Comparison of ENCODE assay signal across 37 mouse cellular contexts in the genomic region with DNA sequence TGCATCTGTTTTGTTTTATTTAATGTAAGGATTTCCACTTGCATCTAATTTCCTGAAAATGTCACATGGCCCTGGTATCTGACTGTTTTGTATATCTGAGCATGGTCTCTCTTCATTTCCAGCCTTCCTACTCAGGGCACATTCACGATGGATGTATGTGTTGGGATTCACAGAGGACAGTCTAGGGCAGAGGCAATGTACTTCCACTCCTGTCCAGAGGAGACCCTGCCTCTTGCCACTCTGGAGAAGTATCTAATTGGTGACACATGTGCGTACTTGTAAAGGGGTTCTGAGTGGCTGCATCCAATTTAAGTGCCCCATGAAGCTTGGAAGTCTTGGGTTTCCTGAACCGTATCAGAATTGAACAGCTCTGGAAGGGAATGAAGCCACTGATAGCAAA. TPM values are rescaled to one million over a fixed set of nuclear protein-coding genes. Genes with fewer than 3 reads are reported as not detected.
"Had no signal": no experiment of that assay in that cellular context is flagged by ENCODE, and none has a peak within 500 bp of the region (broad histone marks: within the 10 kb centered on the region; RNA-seq: fewer than 3 reads in every experiment).

No protein-coding gene starts in this region.

- H3K4me1 ChIP-seq: heart, embryonic 13.5 days; heart, embryonic 15.5 days; hindbrain, embryonic 10.5 days; hindbrain, embryonic 12.5 days; intestine, embryonic 15.5 days; liver, embryonic 13.5 days; liver, embryonic 15.5 days had no signal

- H3K9me3 ChIP-seq: heart, embryonic 15.5 days; hindbrain, embryonic 10.5 days; hindbrain, embryonic 12.5 days; intestine, embryonic 15.5 days; liver, embryonic 13.5 days; liver, embryonic 15.5 days had no signal

- ATAC-seq: hindbrain, embryonic 16.5 days; inflammation-experienced regulatory T-cells, adult 6 months; intestine, embryonic 15.5 days; intestine, postnatal 0 days; liver, postnatal 0 days had no signal

- DNase-seq: gastrocnemius, postnatal 14 days; heart, adult 2 months; heart, postnatal 14 days; heart, postnatal 4 days; kidney, adult 18-20 months; kidney, adult 8-10 months; kidney, postnatal 10 days; kidney, postnatal 25 days; kidney, postnatal 4 days; liver; liver, embryonic 13.5 days; liver, postnatal 0 days had no signal

- H3K4me2 ChIP-seq: heart, embryonic 11.5 days; heart, embryonic 13.5 days; heart, embryonic 15.5 days; hindbrain, embryonic 12.5 days; hindbrain, embryonic 14.5 days; intestine, embryonic 15.5 days; liver, embryonic 11.5 days; liver, embryonic 13.5 days; liver, embryonic 15.5 days had no signal

- H3K4me3 ChIP-seq: heart, adult 2 months; heart, embryonic 13.5 days; heart, embryonic 15.5 days; hindbrain, embryonic 10.5 days; hindbrain, embryonic 12.5 days; intestine, embryonic 15.5 days; layer of hippocampus, adult 2 months; left cerebral cortex, adult 2 months; liver, embryonic 13.5 days; liver, embryonic 15.5 days had no signal

- H3K27ac ChIP-seq: heart, adult 2 months; heart, embryonic 13.5 days; heart, embryonic 15.5 days; hindbrain, embryonic 10.5 days; hindbrain, embryonic 12.5 days; hindbrain, embryonic 14.5 days; intestine, embryonic 15.5 days; layer of hippocampus, adult 2 months; left cerebral cortex, adult 2 months; liver, embryonic 13.5 days; liver, embryonic 15.5 days had no signal

- H3K27me3 ChIP-seq: heart, embryonic 13.5 days; heart, embryonic 15.5 days; hindbrain, embryonic 12.5 days; intestine, embryonic 15.5 days; liver, embryonic 13.5 days; liver, embryonic 15.5 days had no signal

- H3K9ac ChIP-seq: heart, embryonic 13.5 days; heart, embryonic 15.5 days; hindbrain, embryonic 12.5 days; hindbrain, embryonic 14.5 days; intestine, embryonic 15.5 days; liver, embryonic 13.5 days; liver, embryonic 15.5 days; liver, postnatal 0 days had no signal

- H3K36me3 ChIP-seq: heart, embryonic 13.5 days; heart, embryonic 15.5 days; hindbrain, embryonic 10.5 days; hindbrain, embryonic 12.5 days; intestine, embryonic 15.5 days; liver, embryonic 13.5 days; liver, embryonic 15.5 days had no signal

RNA-seq across cellular contexts. Expression of a gene that starts 28.5 kb away (rescaled TPM):
- total RNA-seq: gastrocnemius, adult 18-20 months; gastrocnemius, adult 8-10 months; gastrocnemius, postnatal 14 days; heart, adult 2 months; heart, postnatal 14 days; heart, postnatal 4 days; layer of hippocampus, adult 2 months; layer of hippocampus, postnatal 10 days; layer of hippocampus, postnatal 25 days had no signal
- polyA plus RNA-seq: heart, adult 2 months; heart, postnatal 0 days had no signal

RNA-seq across cellular contexts. Expression of a gene that starts 30.3 kb away (rescaled TPM):
- total RNA-seq: gastrocnemius, adult 18-20 months; gastrocnemius, adult 8-10 months; gastrocnemius, postnatal 14 days; gastrocnemius, postnatal 4 days; granulocyte monocyte progenitor cell, adult 5-6 weeks; heart, adult 2 months; heart, postnatal 14 days; heart, postnatal 4 days; layer of hippocampus, adult 2 months; layer of hippocampus, postnatal 10 days; layer of hippocampus, postnatal 25 days; left cerebral cortex, adult 2 months; left cerebral cortex, postnatal 14 days; left cerebral cortex, postnatal 36 days had no signal
- polyA plus RNA-seq: heart, adult 2 months; heart, embryonic 11.5 days; heart, embryonic 13.5 days; hindbrain, embryonic 12.5 days; hindbrain, embryonic 14.5 days; hindbrain, embryonic 16.5 days; inflammation-experienced regulatory T-cells, adult 6 months; intestine, embryonic 15.5 days; intestine, postnatal 0 days; kidney, embryonic 14.5 days; limb, embryonic 14.5 days; liver, embryonic 13.5 days; liver, embryonic 15.5 days; liver, postnatal 0 days had no signal
